Mouse (Mus musculus): ENCODE data around the gene Gp1ba. TPM values are rescaled to one million over a fixed set of nuclear protein-coding genes. Genes with fewer than 3 reads are reported as not detected.

Gp1ba gene
- total and polyA plus RNA-seq, 2 experiments from 2014 or later, result 0.26 TPM; not detected in 1

- Histone ChIP-seq H3K36me3 (replicated peaks; ENCODE audit: control insufficient read depth, insufficient read depth, low read length) (no peaks in the 10 kb centered on the region), H3K27ac (ENCODE audit: low read depth) (no peak within 1 kb of the TSS), H3K9ac (replicated peaks; ENCODE audit: low read depth, low read length) (no peak within 1 kb of the TSS), H3K27me3 (ENCODE audit: control insufficient read depth, insufficient read depth, low read length) (peaks cover 8% of the 10 kb centered on the region; the same call in 1 of the 2 replicates), H3K4me2 (ENCODE audit: low read depth, low read length) (no peak within 1 kb of the TSS), H3K4me3 (ENCODE audit: low read depth, low read length) (no peak within 1 kb of the TSS), H3K9me3 (replicated peaks; ENCODE audit: control insufficient read depth, low read length) (no peaks in the 10 kb centered on the region), H3K4me1 (ENCODE audit: control insufficient read depth, insufficient read depth) (peaks cover 15% of the 10 kb centered on the region)
- 37% methylated on average over 1 of the region's 1 CpGs for WGBS
- TF ChIP-seq CTCF (IDR thresholded peaks at IDR 0.05; ENCODE audit: low read depth) (no peak), EP300 (IDR thresholded peaks at IDR 0.05; ENCODE audit: low read depth) (no peak)
- DNase-seq (ENCODE audit: low spot score) (no peak), ATAC-seq (ENCODE audit: insufficient read depth, low read depth) (no peak)
Measured at GRCm38 (mm10) chr11:70619101-70619500, 19.8 kb upstream of the Gp1ba start, which contains the start of gene Chrne. Gene Chrne, minus strand, starts transcription at chr11:70619216.

DNA sequence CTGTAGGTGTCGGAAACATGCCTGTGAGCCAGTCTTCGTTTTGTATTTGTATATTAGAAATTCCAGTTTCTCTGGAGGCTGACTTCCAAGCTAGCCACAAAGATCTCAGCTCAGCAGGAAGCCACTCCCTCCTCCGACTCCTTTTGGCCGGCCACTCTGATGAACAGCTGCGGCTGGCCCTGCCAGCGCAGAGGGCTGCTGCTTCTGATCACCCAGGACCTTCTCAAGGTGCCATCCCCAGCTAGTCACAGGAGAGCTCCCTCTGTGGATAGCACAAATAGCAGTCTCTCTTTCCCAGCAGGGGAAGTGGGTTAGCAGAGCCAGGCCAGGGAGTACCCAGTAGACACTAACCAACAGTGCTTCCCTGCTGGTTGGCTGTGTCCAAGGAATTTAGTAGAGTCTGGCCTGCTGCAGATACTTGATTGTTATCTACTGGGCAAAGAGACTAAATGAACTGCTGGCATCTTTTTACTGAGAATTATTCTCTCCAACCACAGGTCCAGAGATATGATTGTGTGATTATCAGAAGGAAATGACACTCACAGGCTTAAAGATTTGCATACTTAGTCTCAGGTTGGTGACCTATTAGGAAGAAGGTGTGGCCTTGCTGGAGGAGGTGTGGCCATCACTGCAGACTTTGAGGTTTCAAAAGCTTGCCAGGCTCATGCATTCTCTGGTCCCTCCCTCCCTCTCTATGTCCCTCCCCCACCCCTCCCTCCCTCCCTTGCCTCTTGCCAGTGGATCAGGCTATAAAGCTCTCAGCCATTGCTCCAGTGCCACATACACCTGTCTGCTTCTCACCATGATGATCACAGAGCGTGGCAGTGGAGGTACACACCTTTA, 16.7 kb upstream of the Gp1ba start:
- Histone ChIP-seq H3K9ac (replicated peaks; ENCODE audit: low read depth, low read length) (no peak overlapping the region), H3K27me3 (ENCODE audit: control insufficient read depth, insufficient read depth, low read length) (no peaks in the 10 kb centered on the region), H3K4me1 (ENCODE audit: control insufficient read depth, insufficient read depth) (no peaks in the 10 kb centered on the region), H3K9me3 (replicated peaks; ENCODE audit: control insufficient read depth, low read length) (no peaks in the 10 kb centered on the region), H3K4me3 (ENCODE audit: low read depth, low read length) (no peak overlapping the region), H3K36me3 (replicated peaks; ENCODE audit: control insufficient read depth, insufficient read depth, low read length) (no peaks in the 10 kb centered on the region), H3K27ac (ENCODE audit: low read depth) (no peak overlapping the region), H3K4me2 (ENCODE audit: low read depth, low read length) (no peak overlapping the region)
- 27% methylated on average over 7 of the region's 7 CpGs for WGBS
- ATAC-seq (ENCODE audit: insufficient read depth, low read depth) (no peak), DNase-seq (ENCODE audit: low spot score) (no peak)
- TF ChIP-seq EP300 (IDR thresholded peaks at IDR 0.05; ENCODE audit: low read depth), result no peak
- no peak for TF ChIP-seq CTCF (IDR thresholded peaks at IDR 0.05; ENCODE audit: low read depth)

- TF ChIP-seq CTCF (IDR thresholded peaks at IDR 0.05; ENCODE audit: low read depth), result peak; percentile 30
- TF ChIP-seq EP300 (IDR thresholded peaks at IDR 0.05; ENCODE audit: low read depth), result no peak
- Histone ChIP-seq H3K4me1 (ENCODE audit: control insufficient read depth, insufficient read depth) (no peaks in the 10 kb centered on the region), H3K4me3 (ENCODE audit: low read depth, low read length) (no peak overlapping the region), H3K4me2 (ENCODE audit: low read depth, low read length) (no peak overlapping the region), H3K9me3 (replicated peaks; ENCODE audit: control insufficient read depth, low read length) (no peaks in the 10 kb centered on the region), H3K27me3 (ENCODE audit: control insufficient read depth, insufficient read depth, low read length) (no peaks in the 10 kb centered on the region), H3K9ac (replicated peaks; ENCODE audit: low read depth, low read length) (no peak overlapping the region), H3K27ac (ENCODE audit: low read depth) (no peak overlapping the region), H3K36me3 (replicated peaks; ENCODE audit: control insufficient read depth, insufficient read depth, low read length) (no peaks in the 10 kb centered on the region)
- WGBS, result 63% methylated on average over 10 of the region's 10 CpGs
- no peak for DNase-seq (ENCODE audit: low spot score)
- no peak for ATAC-seq (ENCODE audit: insufficient read depth, low read depth)
Measured at GRCm38 (mm10) chr11:70623053-70623742, 15.7 kb upstream of the Gp1ba start.

GRCm38 (mm10) chr11:70625473-70625872, 13.4 kb upstream of the Gp1ba start:
- TF ChIP-seq EP300 (IDR thresholded peaks at IDR 0.05; ENCODE audit: low read depth) (no peak), CTCF (IDR thresholded peaks at IDR 0.05; ENCODE audit: low read depth) (peak; percentile 60)
- ATAC-seq (ENCODE audit: insufficient read depth, low read depth), result no peak
- Histone ChIP-seq H3K27me3 (ENCODE audit: control insufficient read depth, insufficient read depth, low read length) (no peaks in the 10 kb centered on the region), H3K9ac (replicated peaks; ENCODE audit: low read depth, low read length) (no peak overlapping the region), H3K36me3 (replicated peaks; ENCODE audit: control insufficient read depth, insufficient read depth, low read length) (no peaks in the 10 kb centered on the region), H3K4me2 (ENCODE audit: low read depth, low read length) (no peak overlapping the region), H3K4me3 (ENCODE audit: low read depth, low read length) (no peak overlapping the region), H3K9me3 (replicated peaks; ENCODE audit: control insufficient read depth, low read length) (no peaks in the 10 kb centered on the region), H3K4me1 (ENCODE audit: control insufficient read depth, insufficient read depth) (no peaks in the 10 kb centered on the region), H3K27ac (ENCODE audit: low read depth) (no peak overlapping the region)
- 46% methylated on average over 4 of the region's 4 CpGs for WGBS
- DNase-seq (ENCODE audit: low spot score), result no peak

DNA sequence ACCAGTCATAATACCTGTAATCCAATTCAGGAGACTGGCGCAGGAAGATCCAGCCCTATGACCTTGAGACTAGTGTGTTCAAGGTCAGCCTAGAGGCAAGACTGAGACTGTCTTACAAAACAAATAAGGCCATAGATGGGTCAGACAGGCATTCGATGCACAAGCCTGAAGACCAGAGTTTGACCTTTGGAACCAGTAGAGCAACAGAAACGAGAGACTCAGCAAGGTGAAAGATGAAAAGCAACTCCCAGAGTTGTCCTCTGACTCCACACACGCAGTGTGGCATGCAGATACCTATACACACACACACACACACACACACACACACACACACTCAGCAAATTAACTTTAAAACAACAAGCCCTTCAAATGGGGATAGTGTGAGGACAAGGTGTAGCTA, 12.0 kb upstream of the Gp1ba start:
- DNase-seq (ENCODE audit: low spot score) (no peak), ATAC-seq (ENCODE audit: insufficient read depth, low read depth) (no peak)
- Histone ChIP-seq H3K4me1 (ENCODE audit: control insufficient read depth, insufficient read depth) (no peaks in the 10 kb centered on the region), H3K9me3 (replicated peaks; ENCODE audit: control insufficient read depth, low read length) (no peaks in the 10 kb centered on the region), H3K4me3 (ENCODE audit: low read depth, low read length) (no peak overlapping the region), H3K4me2 (ENCODE audit: low read depth, low read length) (no peak overlapping the region), H3K27ac (ENCODE audit: low read depth) (no peak overlapping the region), H3K36me3 (replicated peaks; ENCODE audit: control insufficient read depth, insufficient read depth, low read length) (no peaks in the 10 kb centered on the region), H3K9ac (replicated peaks; ENCODE audit: low read depth, low read length) (no peak overlapping the region), H3K27me3 (ENCODE audit: control insufficient read depth, insufficient read depth, low read length) (no peaks in the 10 kb centered on the region)
- no peak for TF ChIP-seq EP300 (IDR thresholded peaks at IDR 0.05; ENCODE audit: low read depth)
- TF ChIP-seq CTCF (IDR thresholded peaks at IDR 0.05; ENCODE audit: low read depth), result no peak
- 67% methylated on average over 4 of the region's 4 CpGs for WGBS

Data from heart, postnatal 0 days (tissue).